In the genomic region with DNA sequence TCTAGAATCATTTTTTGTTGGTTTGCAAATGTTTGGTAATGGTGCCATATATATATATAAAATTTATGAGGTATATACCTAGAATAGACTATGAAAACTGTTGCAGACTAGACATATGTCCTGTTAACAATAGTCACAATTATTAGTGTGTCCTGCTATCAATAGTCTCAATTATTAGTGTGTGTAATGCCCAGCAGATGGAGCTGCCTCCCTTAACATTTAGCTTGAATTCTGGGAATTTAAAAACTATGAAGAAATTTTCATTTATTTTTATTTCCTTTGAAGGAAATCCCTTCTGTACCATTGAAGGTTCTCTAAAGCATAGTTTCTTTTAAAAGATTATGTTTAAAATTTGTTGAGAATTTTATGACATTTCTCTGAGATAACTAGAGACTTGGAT, we compare ENCODE assay signal across 37 mouse cellular contexts. TPM values are rescaled to one million over a fixed set of nuclear protein-coding genes. Genes with fewer than 3 reads are reported as not detected.
DNase-seq lines count a peak whose midpoint lies in the region; ATAC-seq and TF ChIP-seq lines count a peak whose summit lies in the region.
"Had no signal": no experiment of that assay in that cellular context is flagged by ENCODE, and none has a peak within 500 bp of the region (broad histone marks: within the 10 kb centered on the region; RNA-seq: fewer than 3 reads in every experiment).

No protein-coding gene starts in this region.

- no peaks in the 10 kb centered on the region for H3K4me1 ChIP-seq in forebrain, postnatal 0 days (ENCODE audit: insufficient read depth)
- H3K4me1 ChIP-seq in forebrain, embryonic 12.5 days: 0 out of 2 replicates have a peak, but pooled peaks cover 2% of the 10 kb centered on the region
- H3K4me1 ChIP-seq in intestine, postnatal 0 days (replicated peaks; ENCODE audit: control insufficient read depth, insufficient read depth, low read length): no peaks in the 10 kb centered on the region
- no peaks in the 10 kb centered on the region for H3K4me1 ChIP-seq in intestine, embryonic 15.5 days (replicated peaks)
- no peaks in the 10 kb centered on the region for H3K4me1 ChIP-seq in lung, embryonic 14.5 days (ENCODE audit: insufficient read depth)
- H3K4me1 ChIP-seq in lung, adult 2 months (ENCODE audit: control insufficient read depth, insufficient read depth, low read length): no peaks in the 10 kb centered on the region
- no peaks in the 10 kb centered on the region for H3K4me1 ChIP-seq in stomach, postnatal 0 days (replicated peaks; ENCODE audit: control insufficient read depth, insufficient read depth)
- H3K4me1 ChIP-seq: heart, embryonic 12.5 days; hindbrain, embryonic 13.5 days; kidney, embryonic 15.5 days; limb, embryonic 10.5 days; lung, embryonic 15.5 days; megakaryocyte, embryonic 14.5 days; stomach, embryonic 15.5 days had no signal

- no peaks in the 10 kb centered on the region for H3K9me3 ChIP-seq in forebrain, postnatal 0 days (ENCODE audit: low read length)
- H3K9me3 ChIP-seq in forebrain, embryonic 12.5 days: no peaks in the 10 kb centered on the region
- no peaks in the 10 kb centered on the region for H3K9me3 ChIP-seq in intestine, postnatal 0 days (ENCODE audit: control insufficient read depth)
- no peaks in the 10 kb centered on the region for H3K9me3 ChIP-seq in intestine, embryonic 15.5 days
- H3K9me3 ChIP-seq in lung, embryonic 14.5 days (ENCODE audit: low read depth, low read length): no peaks in the 10 kb centered on the region
- H3K9me3 ChIP-seq in stomach, postnatal 0 days (ENCODE audit: control insufficient read depth, low read length): no peaks in the 10 kb centered on the region
- H3K9me3 ChIP-seq: forebrain, embryonic 10.5 days; G1E; heart, embryonic 12.5 days; hindbrain, embryonic 13.5 days; kidney, embryonic 15.5 days; limb, embryonic 10.5 days; lung, embryonic 15.5 days; megakaryocyte, embryonic 14.5 days; stomach, embryonic 15.5 days had no signal

- ATAC-seq in forebrain, postnatal 0 days: no peak
- no peak for ATAC-seq in forebrain, embryonic 12.5 days (ENCODE audit: low FRiP score)
- no peak for ATAC-seq in intestine, postnatal 0 days
- ATAC-seq in intestine, embryonic 15.5 days: no peak
- no peak for ATAC-seq in lung, embryonic 14.5 days (ENCODE audit: insufficient read depth)
- no peak for ATAC-seq in stomach, postnatal 0 days (ENCODE audit: low FRiP score, low TSS enrichment)
- ATAC-seq: intestine, embryonic 16.5 days; midbrain, embryonic 16.5 days; Patski had no signal

- no peaks in the 10 kb centered on the region for H3K36me3 ChIP-seq in forebrain, postnatal 0 days (ENCODE audit: insufficient read depth)
- no peaks in the 10 kb centered on the region for H3K36me3 ChIP-seq in forebrain, embryonic 12.5 days (replicated peaks)
- no peaks in the 10 kb centered on the region for H3K36me3 ChIP-seq in intestine, postnatal 0 days (ENCODE audit: control insufficient read depth, insufficient read depth)
- H3K36me3 ChIP-seq in intestine, embryonic 15.5 days: no peaks in the 10 kb centered on the region
- no peaks in the 10 kb centered on the region for H3K36me3 ChIP-seq in lung, embryonic 14.5 days (ENCODE audit: insufficient read depth)
- no peaks in the 10 kb centered on the region for H3K36me3 ChIP-seq in stomach, postnatal 0 days (ENCODE audit: control insufficient read depth, insufficient read depth, low read length)
- H3K36me3 ChIP-seq: forebrain, embryonic 10.5 days; G1E; heart, embryonic 12.5 days; hindbrain, embryonic 13.5 days; kidney, embryonic 15.5 days; limb, embryonic 10.5 days; lung, embryonic 15.5 days; stomach, embryonic 15.5 days had no signal

- no peak overlapping the region for H3K4me2 ChIP-seq in forebrain, postnatal 0 days (ENCODE audit: low read depth)
- H3K4me2 ChIP-seq in forebrain, embryonic 12.5 days: no peak overlapping the region
- H3K4me2 ChIP-seq in intestine, postnatal 0 days (replicated peaks; ENCODE audit: low read depth): no peak overlapping the region
- no peak overlapping the region for H3K4me2 ChIP-seq in intestine, embryonic 15.5 days (replicated peaks)
- H3K4me2 ChIP-seq in lung, embryonic 14.5 days: no peak overlapping the region
- no peak overlapping the region for H3K4me2 ChIP-seq in stomach, postnatal 0 days (replicated peaks; ENCODE audit: low read depth)
- H3K4me2 ChIP-seq: heart, embryonic 12.5 days; hindbrain, embryonic 13.5 days; kidney, embryonic 15.5 days; liver, embryonic 11.5 days; lung, embryonic 15.5 days; stomach, embryonic 15.5 days had no signal

- H3K27me3 ChIP-seq in forebrain, postnatal 0 days (ENCODE audit: insufficient read depth, low read length): no peaks in the 10 kb centered on the region
- H3K27me3 ChIP-seq in forebrain, embryonic 12.5 days: no peaks in the 10 kb centered on the region
- no peaks in the 10 kb centered on the region for H3K27me3 ChIP-seq in intestine, postnatal 0 days (replicated peaks; ENCODE audit: control insufficient read depth, insufficient read depth, low read length)
- no peaks in the 10 kb centered on the region for H3K27me3 ChIP-seq in intestine, embryonic 15.5 days (replicated peaks)
- H3K27me3 ChIP-seq in lung, embryonic 14.5 days (ENCODE audit: insufficient read depth, low read length): no peaks in the 10 kb centered on the region
- H3K27me3 ChIP-seq in stomach, postnatal 0 days (ENCODE audit: control insufficient read depth, insufficient read depth, low read length): no peaks in the 10 kb centered on the region
- H3K27me3 ChIP-seq: CH12.LX; heart, embryonic 12.5 days; hindbrain, embryonic 13.5 days; kidney, embryonic 15.5 days; lung, embryonic 15.5 days; megakaryocyte, embryonic 14.5 days; stomach, embryonic 15.5 days had no signal

- no peak overlapping the region for H3K27ac ChIP-seq in forebrain, postnatal 0 days (ENCODE audit: low read depth, low read length)
- H3K27ac ChIP-seq in forebrain, embryonic 12.5 days: no peak overlapping the region
- H3K27ac ChIP-seq in intestine, postnatal 0 days (ENCODE audit: low read depth, low read length): no peak overlapping the region
- no peak overlapping the region for H3K27ac ChIP-seq in intestine, embryonic 15.5 days
- no peak overlapping the region for H3K27ac ChIP-seq in lung, embryonic 14.5 days (ENCODE audit: low read depth)
- H3K27ac ChIP-seq in stomach, postnatal 0 days (replicated peaks): no peak overlapping the region
- H3K27ac ChIP-seq: forebrain, embryonic 10.5 days; hindbrain, embryonic 13.5 days; kidney, embryonic 15.5 days; limb, embryonic 10.5 days; lung, embryonic 15.5 days; stomach, embryonic 15.5 days had no signal

- DNase-seq in forebrain, postnatal 0 days: peak; percentile 13
- DNase-seq in lung, embryonic 14.5 days: peak; percentile 13
- no peak for DNase-seq in lung, adult 2 months
- DNase-seq in stomach, postnatal 0 days (ENCODE audit: low spot score): no peak
- DNase-seq: adrenal gland, postnatal 36 days; B cell, adult 2 months; cerebellum, adult 18-20 months; cerebellum, postnatal 14 days; gastrocnemius, postnatal 10 days; heart, postnatal 14 days; kidney, postnatal 4 days; lung, postnatal 36 days; thymus, adult 18-20 months; thymus, postnatal 4 days had no signal

- no peak overlapping the region for H3K4me3 ChIP-seq in forebrain, postnatal 0 days (ENCODE audit: low read depth, low read length)
- no peak overlapping the region for H3K4me3 ChIP-seq in forebrain, embryonic 12.5 days (replicated peaks)
- no peak overlapping the region for H3K4me3 ChIP-seq in intestine, postnatal 0 days (ENCODE audit: low read depth, low read length)
- H3K4me3 ChIP-seq in intestine, embryonic 15.5 days (replicated peaks): no peak overlapping the region
- H3K4me3 ChIP-seq in lung, embryonic 14.5 days (ENCODE audit: low read depth, low read length): no peak overlapping the region
- H3K4me3 ChIP-seq in lung, adult 2 months (replicated peaks; ENCODE audit: extremely low read depth, low read depth, low read length): no peak overlapping the region
- H3K4me3 ChIP-seq in stomach, postnatal 0 days (ENCODE audit: low read depth, low read length): no peak overlapping the region
- H3K4me3 ChIP-seq: forebrain, embryonic 10.5 days; heart, embryonic 12.5 days; hindbrain, embryonic 13.5 days; kidney, embryonic 15.5 days; limb, embryonic 10.5 days; lung, embryonic 15.5 days; megakaryocyte, embryonic 14.5 days; stomach, embryonic 15.5 days had no signal

- no peak for TF ChIP-seq EP300 in stomach, postnatal 0 days (optimal IDR thresholded peaks at IDR 0.05)

- no peak overlapping the region for H3K9ac ChIP-seq in forebrain, postnatal 0 days
- H3K9ac ChIP-seq in forebrain, embryonic 12.5 days: no peak overlapping the region
- no peak overlapping the region for H3K9ac ChIP-seq in intestine, postnatal 0 days (ENCODE audit: low read depth, low read length)
- no peak overlapping the region for H3K9ac ChIP-seq in intestine, embryonic 15.5 days
- H3K9ac ChIP-seq in lung, embryonic 14.5 days: no peak overlapping the region
- no peak overlapping the region for H3K9ac ChIP-seq in stomach, postnatal 0 days (ENCODE audit: low read length)
- H3K9ac ChIP-seq: heart, embryonic 12.5 days; hindbrain, embryonic 13.5 days; kidney, embryonic 15.5 days; lung, embryonic 15.5 days; stomach, embryonic 15.5 days had no signal

- TF ChIP-seq CTCF in forebrain, postnatal 0 days (IDR thresholded peaks at IDR 0.05; ENCODE audit: low read depth): peak; percentile 36; the same call in 1 of the 2 replicates
- peak; percentile 40; the same call in 1 of the 2 replicates for TF ChIP-seq CTCF in intestine, postnatal 0 days (IDR thresholded peaks at IDR 0.05; ENCODE audit: low read depth)
- TF ChIP-seq CTCF in lung, embryonic 14.5 days (IDR thresholded peaks at IDR 0.05; ENCODE audit: low read depth): peak; percentile 17; the same call in 1 of the 2 replicates
- no peak for TF ChIP-seq CTCF in lung, adult 2 months (IDR thresholded peaks at IDR 0.05; ENCODE audit: insufficient read depth, low read length)
- TF ChIP-seq CTCF in stomach, postnatal 0 days (IDR thresholded peaks at IDR 0.05; ENCODE audit: low read depth): peak; percentile 45

- no peak for TF ChIP-seq POLR2A in lung, adult 2 months (IDR thresholded peaks at IDR 0.05; ENCODE audit: borderline replicate concordance, extremely low read depth, low read depth, low read length)

RNA-seq across cellular contexts. Expression of a gene that starts 43.7 kb away (rescaled TPM):
- total RNA-seq in forebrain, postnatal 0 days (2014; rRNA removed): not detected in 2 replicates
- not detected in 2 replicates for polyA plus RNA-seq in forebrain, postnatal 0 days (2015; fragmentation: Nextera tagmentation; extraction: Ambion mirVana)
- polyA plus RNA-seq in forebrain, embryonic 12.5 days (2016; fragmentation: Nextera tagmentation; extraction: Ambion mirVana): not detected in 2 replicates
- polyA plus RNA-seq in intestine, postnatal 0 days (2015; fragmentation: Nextera tagmentation; extraction: Ambion mirVana): not detected in 2 replicates
- not detected in 2 replicates for polyA plus RNA-seq in intestine, embryonic 15.5 days (2015; fragmentation: Nextera tagmentation; extraction: Ambion mirVana)
- polyA plus RNA-seq in lung, embryonic 14.5 days (2014; fragmentation: Nextera tagmentation; extraction: Ambion mirVana): not detected in 2 replicates
- polyA plus RNA-seq in lung, adult 2 months (2012; rRNA removed): not detected in 2 replicates
- not detected in 2 replicates for polyA plus RNA-seq in stomach, postnatal 0 days (2015; fragmentation: Nextera tagmentation; extraction: Ambion mirVana)
- total RNA-seq: adrenal gland, adult 18-20 months; adrenal gland, postnatal 36 days; CH12.LX; G1E; gastrocnemius, postnatal 10 days; granulocyte monocyte progenitor cell, adult 5-6 weeks; heart, postnatal 14 days; layer of hippocampus, postnatal 10 days; left cerebral cortex, adult 8-10 months had no signal
- polyA plus RNA-seq: forebrain, embryonic 10.5 days; frontal cortex, adult 2 months; G1E; heart, embryonic 12.5 days; hindbrain, embryonic 13.5 days; intestine, embryonic 16.5 days; kidney, embryonic 15.5 days; limb, embryonic 10.5 days; liver, embryonic 11.5 days; lung, embryonic 15.5 days; midbrain, embryonic 16.5 days; neural tube, embryonic 14.5 days; Patski; stomach, embryonic 15.5 days had no signal

Comparison
In these comparisons a context has a peak if more than half of its experiments do, and no peak if none do; other contexts are left out.
1. DNase-seq: peak in forebrain, postnatal 0 days (single experiment) and lung, embryonic 14.5 days (single experiment); none in lung, adult 2 months (single experiment) and stomach, postnatal 0 days (single experiment).